Comparison of ENCODE assay signal across 11 mouse cellular contexts in genomic region chr17:88262326-88263187, GRCm38 (mm10).
DNase-seq lines count a peak whose midpoint lies in the region; ATAC-seq and TF ChIP-seq lines count a peak whose summit lies in the region.
"Had no signal": no experiment of that assay in that cellular context is flagged by ENCODE, and none has a peak within 500 bp of the region (broad histone marks: within the 10 kb centered on the region; RNA-seq: fewer than 3 reads in every experiment).

No protein-coding gene starts in this region.

- no peak for TF ChIP-seq POLR2A in kidney, adult 2 months (IDR thresholded peaks at IDR 0.05; ENCODE audit: low read depth, low read length)

- no peaks in the 10 kb centered on the region for H3K36me3 ChIP-seq in forebrain, postnatal 0 days (ENCODE audit: insufficient read depth)
- H3K36me3 ChIP-seq in forebrain, embryonic 13.5 days (ENCODE audit: poor library complexity, severe bottlenecking) = no peaks in the 10 kb centered on the region
- H3K36me3 ChIP-seq in neural tube, embryonic 13.5 days = no peaks in the 10 kb centered on the region
- no peaks in the 10 kb centered on the region for H3K36me3 ChIP-seq in intestine, embryonic 16.5 days (ENCODE audit: control insufficient read depth, insufficient read depth, low read length)
- H3K36me3 ChIP-seq in kidney, adult 2 months (ENCODE audit: control insufficient read depth, insufficient read depth, low read length) = no peaks in the 10 kb centered on the region

- no peak overlapping the region for H3K4me3 ChIP-seq in forebrain, postnatal 0 days (ENCODE audit: low read depth, low read length)
- no peak overlapping the region for H3K4me3 ChIP-seq in forebrain, embryonic 13.5 days
- no peak overlapping the region for H3K4me3 ChIP-seq in neural tube, embryonic 13.5 days
- no peak overlapping the region for H3K4me3 ChIP-seq in intestine, embryonic 16.5 days (ENCODE audit: low read length)
- H3K4me3 ChIP-seq in kidney, adult 2 months (ENCODE audit: insufficient read depth, low read depth, low read length) = no peak overlapping the region

- H3K27ac ChIP-seq in forebrain, postnatal 0 days (ENCODE audit: low read depth, low read length) = no peak overlapping the region
- no peak overlapping the region for H3K27ac ChIP-seq in forebrain, embryonic 13.5 days
- H3K27ac ChIP-seq in neural tube, embryonic 13.5 days (replicated peaks) = no peak overlapping the region
- no peak overlapping the region for H3K27ac ChIP-seq in intestine, embryonic 16.5 days (ENCODE audit: low read length)
- H3K27ac ChIP-seq in kidney, adult 2 months (ENCODE audit: insufficient read depth, low read depth, low read length) = no peak overlapping the region

- WGBS in forebrain, postnatal 0 days = 60% methylated on average over 13 of the region's 13 CpGs
- 73% methylated on average over 13 of the region's 13 CpGs for WGBS in forebrain, embryonic 13.5 days
- whole genome bisulfite sequencing in neural tube, embryonic 13.5 days = 59% methylated on average over 13 of the region's 13 CpGs
- 73% methylated on average over 13 of the region's 13 CpGs for WGBS in intestine, embryonic 16.5 days
- 77% methylated on average over 13 of the region's 13 CpGs for WGBS in kidney, adult 2 months

- ATAC-seq in forebrain, postnatal 0 days = peak; percentile 54
- ATAC-seq in forebrain, embryonic 13.5 days = no peak
- ATAC-seq in neural tube, embryonic 13.5 days (ENCODE audit: low read depth) = peak; percentile 52
- ATAC-seq in intestine, embryonic 16.5 days = no peak

- no peaks in the 10 kb centered on the region for H3K27me3 ChIP-seq in forebrain, postnatal 0 days (ENCODE audit: insufficient read depth, low read length)
- H3K27me3 ChIP-seq in forebrain, embryonic 13.5 days = no peaks in the 10 kb centered on the region
- no peaks in the 10 kb centered on the region for H3K27me3 ChIP-seq in neural tube, embryonic 13.5 days
- H3K27me3 ChIP-seq in intestine, embryonic 16.5 days (replicated peaks; ENCODE audit: control insufficient read depth, insufficient read depth, low read length) = no peaks in the 10 kb centered on the region
- no peaks in the 10 kb centered on the region for H3K27me3 ChIP-seq in kidney, adult 2 months (replicated peaks; ENCODE audit: control insufficient read depth, insufficient read depth, low read length)

- H3K4me1 ChIP-seq in forebrain, postnatal 0 days (ENCODE audit: insufficient read depth) = no peaks in the 10 kb centered on the region; the same call in 1 of the 2 replicates
- H3K4me1 ChIP-seq in forebrain, embryonic 13.5 days = peaks cover 4% of the 10 kb centered on the region; the same call in 1 of the 2 replicates
- peaks cover 4% of the 10 kb centered on the region for H3K4me1 ChIP-seq in neural tube, embryonic 13.5 days (replicated peaks)
- 0 out of 2 replicates have a peak, but pooled peaks cover 3% of the 10 kb centered on the region for H3K4me1 ChIP-seq in intestine, embryonic 16.5 days (ENCODE audit: control insufficient read depth, insufficient read depth, low read length)
- H3K4me1 ChIP-seq in kidney, adult 2 months (ENCODE audit: control insufficient read depth, insufficient read depth, low read length) = no peaks in the 10 kb centered on the region

- H3K9ac ChIP-seq in forebrain, postnatal 0 days = no peak overlapping the region
- no peak overlapping the region for H3K9ac ChIP-seq in forebrain, embryonic 13.5 days
- H3K9ac ChIP-seq in neural tube, embryonic 13.5 days = no peak overlapping the region
- no peak overlapping the region for H3K9ac ChIP-seq in intestine, embryonic 16.5 days (ENCODE audit: low read depth, low read length)

- H3K9me3 ChIP-seq in forebrain, postnatal 0 days (ENCODE audit: low read length) = no peaks in the 10 kb centered on the region
- peaks cover 5% of the 10 kb centered on the region; the same call in 1 of the 2 replicates for H3K9me3 ChIP-seq in forebrain, embryonic 13.5 days (replicated peaks)
- H3K9me3 ChIP-seq in neural tube, embryonic 13.5 days = 0 out of 2 replicates have a peak, but pooled peaks cover 8% of the 10 kb centered on the region
- no peaks in the 10 kb centered on the region for H3K9me3 ChIP-seq in intestine, embryonic 16.5 days (ENCODE audit: control insufficient read depth, low read length)

- H3K4me2 ChIP-seq in forebrain, postnatal 0 days (ENCODE audit: low read depth) = no peak overlapping the region
- no peak overlapping the region for H3K4me2 ChIP-seq in forebrain, embryonic 13.5 days
- H3K4me2 ChIP-seq in neural tube, embryonic 13.5 days = no peak overlapping the region
- no peak overlapping the region for H3K4me2 ChIP-seq in intestine, embryonic 16.5 days (ENCODE audit: low read depth, low read length)

- TF ChIP-seq CTCF in forebrain, postnatal 0 days (IDR thresholded peaks at IDR 0.05; ENCODE audit: low read depth) = no peak
- no peak for TF ChIP-seq CTCF in kidney, adult 2 months (conservative IDR thresholded peaks at IDR 0.05; ENCODE audit: insufficient read depth, insufficient read length, low read depth, low read length)

- DNase-seq in forebrain, postnatal 0 days = no peak
- no peak for DNase-seq in neural tube, embryonic 10.5 days (ENCODE audit: extremely low spot score, low spot score)
- peak; percentile 71 to 83 for DNase-seq in layer of hippocampus, postnatal 14 days (ENCODE audit: low spot score in 2 of 2)
- DNase-seq in spleen, postnatal 4 days (ENCODE audit: low spot score in 2 of 2) = no peak
- no peak for DNase-seq in kidney, adult 2 months
- DNase-seq: adrenal gland, postnatal 14 days; kidney, adult 9 months; lung, adult 2 months had no signal

Comparison
In these comparisons a context has a peak if more than half of its experiments do, and no peak if none do; other contexts are left out.
1. ATAC-seq: peak in forebrain, postnatal 0 days (single experiment) and neural tube, embryonic 13.5 days (single experiment); none in forebrain, embryonic 13.5 days (single experiment) and intestine, embryonic 16.5 days (single experiment).
2. DNase-seq: peak in layer of hippocampus, postnatal 14 days (2 of 2); none in forebrain, postnatal 0 days (single experiment), neural tube, embryonic 10.5 days (single experiment), spleen, postnatal 4 days (0 of 2) and kidney, adult 2 months (single experiment).